Mouse (Mus musculus) lung, adult 2 months (tissue): ENCODE measurements around the gene Kcnj6.

Experiments used
- CTCF ChIP-seq: fragments of 200-500 bp; IDR thresholded peaks from 2 replicates; pipeline ENCODE4 v1.5.1; 2011; ENCODE audit warnings: mild to moderate bottlenecking, low read length, control low read depth; ENCODE audit not compliant: insufficient read depth
- POLR2A ChIP-seq: fragments of 200-500 bp; IDR thresholded peaks from 2 replicates; pipeline ENCODE4 v1.6.1; 2011; ENCODE audit warnings: low read depth, mild to moderate bottlenecking, control low read depth, low read length, borderline replicate concordance; ENCODE audit errors: extremely low read depth

- no peak for TF ChIP-seq CTCF
- no peak for TF ChIP-seq POLR2A
These were observed 18.0 kb downstream of the Kcnj6 start for GRCm38 (mm10) chr16:94979499-94979898.
